Mouse (Mus musculus): ENCODE measurements around the gene Hist1h2bn.

The Hist1h2bn gene

DNA sequence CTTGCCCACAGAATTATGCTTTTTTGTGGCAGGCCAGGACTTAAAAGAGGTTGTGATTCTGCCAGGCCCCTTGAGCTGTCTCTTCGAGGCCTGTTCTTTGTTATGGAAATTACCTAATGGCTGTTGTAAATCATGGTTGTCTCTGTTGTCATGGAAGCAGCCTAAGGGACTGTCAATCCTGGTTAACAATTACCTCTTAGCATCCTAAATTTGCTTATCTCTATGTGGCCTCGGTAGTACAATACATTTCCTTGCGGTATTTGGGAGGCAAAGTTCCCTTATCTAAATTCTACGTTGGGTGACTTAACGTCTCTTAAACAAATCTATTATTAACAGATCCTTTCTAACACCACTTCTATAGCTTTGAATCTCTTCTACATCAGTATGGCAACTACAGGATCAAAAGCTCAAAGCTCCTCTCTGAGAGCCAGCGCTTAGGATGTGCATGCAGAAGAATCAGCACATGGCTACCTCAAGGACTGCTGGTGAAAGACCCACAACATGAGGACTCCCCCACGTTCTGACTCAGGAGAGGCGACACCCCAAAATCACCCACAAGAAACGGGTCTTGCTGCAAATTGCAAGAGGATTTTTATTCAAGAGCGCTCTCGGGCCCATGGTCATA is 25.9 kb upstream of the Hist1h2bn start:
- DNase-seq (ENCODE audit: low read depth, low spot score) = no peak

DNA sequence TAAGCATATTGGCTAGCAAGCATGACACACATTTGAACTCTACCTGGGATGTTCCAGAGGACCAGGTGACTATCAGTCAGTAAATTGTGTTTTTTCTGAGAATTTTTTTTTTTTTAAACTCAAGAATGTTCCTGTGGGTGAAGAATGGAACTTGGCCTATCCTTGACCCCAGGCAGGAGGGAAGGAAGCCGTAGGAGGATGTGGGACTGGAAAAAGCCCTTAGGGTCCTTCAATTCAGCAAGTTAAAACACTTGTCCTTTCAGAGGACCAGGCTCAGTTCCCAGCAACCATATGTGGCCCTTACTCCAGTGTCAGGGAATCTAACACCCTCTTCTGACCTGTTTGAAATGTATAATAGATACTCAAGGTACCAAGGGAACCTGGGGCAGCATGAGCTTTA is 24.4 kb upstream of the Hist1h2bn start:
- DNase-seq (ENCODE audit: low read depth, low spot score) = no peak

DNA sequence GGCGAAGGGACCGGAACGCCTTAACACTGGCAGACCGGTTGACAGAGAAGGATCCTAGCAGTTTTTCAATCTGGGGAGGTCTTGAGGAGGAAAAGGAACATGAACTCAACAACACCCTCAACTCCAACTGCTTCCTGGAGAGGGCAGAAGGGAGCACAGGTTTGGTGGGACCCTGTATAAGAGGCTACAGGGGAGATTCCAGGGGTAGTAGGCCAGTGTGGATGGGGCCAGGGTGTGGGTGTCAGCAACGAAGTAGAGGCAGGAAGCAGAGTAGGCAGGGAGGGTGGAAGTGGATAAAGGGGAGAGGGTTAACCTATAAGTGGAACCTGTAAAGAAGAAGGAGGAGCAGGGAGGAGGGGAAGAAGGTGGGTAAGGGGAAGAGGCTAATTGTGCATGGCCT is 20.5 kb upstream of the Hist1h2bn start:
- no peak for DNase-seq (ENCODE audit: low read depth, low spot score)

DNA sequence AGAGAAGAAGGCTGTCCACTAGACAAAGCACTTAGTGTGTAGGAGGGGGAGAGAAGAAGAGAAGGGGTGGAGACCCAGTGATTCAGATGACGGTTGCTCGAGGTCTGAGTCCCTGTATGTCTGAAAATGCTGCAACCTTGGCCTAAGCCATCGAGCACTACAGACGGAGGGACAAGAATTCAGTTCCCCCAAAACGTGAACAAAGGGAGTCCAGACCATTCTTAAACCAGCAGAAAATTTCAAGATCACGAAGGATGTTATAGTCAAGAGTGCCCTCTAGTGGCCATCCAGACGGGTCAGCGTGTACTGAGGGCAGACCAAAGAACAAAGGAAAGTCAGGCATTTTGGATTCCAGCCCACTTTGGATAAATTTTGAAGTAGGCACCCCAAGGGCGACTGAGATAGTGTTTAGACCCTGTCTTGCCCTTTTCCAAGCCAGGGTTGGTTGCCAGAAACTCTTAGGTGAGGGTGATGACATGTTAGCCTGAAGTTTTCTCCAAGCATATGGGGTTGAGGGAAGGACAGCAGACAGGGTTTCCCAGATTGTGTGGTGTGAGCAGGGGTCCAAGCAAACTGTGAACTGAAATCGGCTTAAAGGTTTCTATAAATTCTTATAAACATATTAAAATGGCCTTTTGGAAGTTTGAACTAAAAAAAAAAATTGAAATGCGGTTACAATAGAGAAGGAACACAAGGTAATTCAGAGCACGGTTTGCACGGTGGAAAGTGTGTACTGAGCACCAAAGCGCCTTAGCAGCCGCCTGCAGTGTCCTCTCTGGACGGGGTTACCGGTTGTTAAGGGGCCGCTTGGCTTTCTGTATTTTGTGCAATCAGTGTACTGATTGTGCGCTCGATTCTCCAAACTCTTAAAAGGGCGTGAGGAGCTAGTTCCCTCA is 19.7 kb upstream of the Hist1h2bn start:
- DNase-seq (ENCODE audit: low read depth, low spot score) = peak; percentile 89

DNA sequence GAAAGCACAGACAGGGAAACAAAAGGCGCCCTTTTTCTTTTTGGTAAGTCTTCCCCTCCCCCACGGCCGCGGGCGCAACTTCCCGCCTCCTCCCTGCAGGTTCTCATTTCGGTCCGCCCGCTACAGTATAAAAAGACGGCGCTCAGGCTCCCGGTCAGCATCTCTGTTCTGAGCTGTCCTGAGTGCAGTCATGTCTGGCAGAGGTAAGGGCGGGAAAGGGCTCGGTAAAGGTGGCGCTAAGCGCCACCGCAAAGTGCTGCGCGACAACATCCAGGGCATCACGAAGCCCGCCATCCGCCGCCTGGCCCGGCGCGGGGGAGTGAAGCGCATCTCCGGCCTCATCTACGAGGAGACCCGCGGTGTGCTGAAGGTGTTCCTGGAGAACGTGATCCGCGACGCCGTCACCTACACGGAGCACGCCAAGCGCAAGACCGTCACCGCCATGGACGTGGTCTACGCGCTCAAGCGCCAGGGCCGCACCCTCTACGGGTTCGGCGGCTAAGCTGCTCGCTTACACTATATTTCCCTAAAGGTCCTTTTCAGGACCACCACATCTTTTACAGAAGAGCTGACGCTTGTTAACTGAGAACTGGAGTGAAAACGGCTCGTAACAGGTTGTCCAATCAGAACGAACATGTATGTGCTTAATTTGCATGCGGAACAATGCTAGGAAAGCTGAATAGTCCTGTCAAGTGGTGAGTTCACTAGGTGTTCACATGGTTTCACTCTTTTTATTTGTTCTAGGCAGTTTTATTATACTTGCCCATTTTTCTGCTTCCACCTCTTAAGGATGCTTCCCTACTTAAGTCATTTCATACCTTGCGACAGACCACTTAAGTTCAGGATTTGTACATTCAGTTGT is 18.8 kb upstream of the Hist1h2bn start, which contains the start of gene Hist1h4j:
Gene Hist1h4j (plus strand): TSS at position 159 of the 862 bp plus-strand sequence.
- peak; percentile 79 for DNase-seq (ENCODE audit: low read depth, low spot score)

DNA sequence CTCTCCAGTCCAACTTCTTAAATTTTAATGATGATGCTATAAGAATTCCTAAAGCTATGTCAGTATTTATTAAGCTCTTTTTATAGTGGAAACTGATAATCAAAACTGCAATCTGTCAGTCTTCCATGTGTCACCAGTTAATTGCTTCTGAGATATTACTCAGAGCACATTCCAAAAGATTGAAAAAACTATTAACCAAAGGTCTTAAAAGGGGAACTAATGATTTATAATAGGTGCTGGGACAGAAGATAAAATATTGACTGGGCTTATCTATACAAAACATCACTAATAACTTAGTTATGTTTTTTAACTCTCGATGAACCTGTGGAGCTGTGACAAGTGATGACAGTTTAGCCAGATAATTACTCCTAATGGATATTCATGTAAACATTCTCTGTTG is 8.9 kb upstream of the Hist1h2bn start:
- DNase-seq (ENCODE audit: low read depth, low spot score) = no peak

DNA sequence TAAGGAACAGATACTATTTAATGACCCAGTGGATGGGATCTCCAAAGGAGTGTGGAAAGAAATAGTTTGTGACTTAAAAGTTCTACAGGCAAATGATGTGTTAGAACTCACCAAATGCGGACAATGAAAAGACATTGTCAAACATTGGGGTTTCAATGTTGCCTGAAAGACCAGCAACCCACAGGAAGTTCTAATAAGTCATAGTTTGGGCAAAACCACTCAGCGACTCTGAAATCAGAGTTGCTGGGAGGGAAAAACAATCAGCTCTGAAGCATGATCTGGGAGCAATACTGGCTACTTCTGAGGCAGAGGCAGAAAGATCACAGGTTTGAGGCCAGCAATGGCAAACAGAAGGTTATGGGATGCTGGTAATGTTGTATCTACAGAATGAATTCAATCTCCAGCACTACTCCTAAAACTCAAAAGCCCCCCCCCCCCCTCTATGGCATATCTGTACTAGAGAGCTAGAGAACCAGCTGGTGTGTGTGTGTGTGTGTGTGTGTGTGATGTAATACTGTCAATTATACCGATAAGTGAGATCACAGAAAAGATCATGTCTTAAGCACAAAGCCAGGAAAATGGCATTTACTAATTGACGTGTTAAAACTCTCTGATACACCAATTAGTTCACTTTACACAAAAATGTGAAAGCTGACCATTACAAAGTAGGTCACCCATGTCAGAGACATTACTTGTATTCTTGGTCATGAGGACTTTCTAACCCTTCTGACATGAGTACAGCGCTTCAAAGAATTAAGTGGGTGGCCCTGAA is 4.3 kb upstream of the Hist1h2bn start:
- DNase-seq (ENCODE audit: low read depth, low spot score) = peak; percentile 47

DNA sequence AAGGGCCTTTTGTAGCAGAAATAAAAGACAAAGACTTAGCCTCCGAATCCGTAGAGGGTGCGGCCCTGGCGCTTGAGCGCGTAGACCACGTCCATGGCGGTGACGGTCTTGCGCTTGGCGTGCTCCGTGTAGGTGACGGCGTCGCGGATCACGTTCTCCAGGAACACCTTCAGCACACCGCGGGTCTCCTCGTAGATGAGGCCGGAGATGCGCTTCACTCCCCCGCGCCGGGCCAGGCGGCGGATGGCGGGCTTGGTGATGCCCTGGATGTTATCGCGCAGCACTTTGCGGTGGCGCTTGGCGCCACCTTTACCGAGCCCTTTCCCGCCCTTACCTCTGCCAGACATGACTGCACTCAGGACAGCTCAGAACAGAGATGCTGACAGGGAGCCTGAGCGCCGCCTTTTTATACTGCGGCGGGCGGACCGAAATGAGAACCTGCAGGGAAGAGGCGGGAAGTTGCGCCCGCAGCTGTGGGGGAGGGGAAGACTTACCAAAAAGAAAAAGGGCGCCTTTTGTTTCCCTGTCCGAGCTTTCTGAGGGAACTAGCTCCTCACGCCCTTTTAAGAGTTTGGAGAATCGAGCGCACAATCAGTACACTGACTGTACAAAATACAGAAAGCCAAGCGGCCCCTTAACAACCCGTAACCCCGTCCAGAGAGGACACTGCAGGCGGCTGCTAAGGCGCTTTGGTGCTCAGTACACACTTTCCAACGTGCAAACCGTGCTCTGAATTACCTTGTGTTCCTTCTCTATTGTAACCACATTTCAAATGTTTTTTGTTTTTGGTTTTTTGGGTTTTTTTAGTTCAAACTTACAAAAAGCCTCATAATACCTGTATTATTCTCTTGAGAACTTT is 3.5 kb upstream of the Hist1h2bn start, which contains the start of gene Hist1h4k:
Gene Hist1h4k (minus strand): TSS at position 347 of the 859 bp plus-strand sequence.
- peak; percentile 85 for DNase-seq (ENCODE audit: low read depth, low spot score)

DNA sequence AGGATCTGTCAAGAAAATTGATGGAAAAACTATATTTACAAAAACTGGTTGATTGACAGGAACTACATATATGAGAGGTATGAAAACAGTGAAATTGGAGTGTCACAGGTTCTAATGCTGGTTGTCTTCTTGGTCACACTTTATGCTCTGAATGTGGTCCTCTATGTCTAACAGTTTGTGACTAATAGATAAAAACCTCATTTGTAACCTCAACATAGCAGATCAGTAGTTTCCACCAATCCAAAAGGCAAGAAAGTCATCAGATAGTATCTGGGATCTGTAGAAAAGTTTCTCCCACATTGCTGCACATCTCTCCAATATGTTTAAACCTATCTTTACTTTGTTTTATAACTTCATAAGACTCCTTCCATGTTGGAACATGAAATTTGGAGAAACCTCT is 2.5 kb upstream of the Hist1h2bn start:
- peak; percentile 41 for DNase-seq (ENCODE audit: low read depth, low spot score)

DNA sequence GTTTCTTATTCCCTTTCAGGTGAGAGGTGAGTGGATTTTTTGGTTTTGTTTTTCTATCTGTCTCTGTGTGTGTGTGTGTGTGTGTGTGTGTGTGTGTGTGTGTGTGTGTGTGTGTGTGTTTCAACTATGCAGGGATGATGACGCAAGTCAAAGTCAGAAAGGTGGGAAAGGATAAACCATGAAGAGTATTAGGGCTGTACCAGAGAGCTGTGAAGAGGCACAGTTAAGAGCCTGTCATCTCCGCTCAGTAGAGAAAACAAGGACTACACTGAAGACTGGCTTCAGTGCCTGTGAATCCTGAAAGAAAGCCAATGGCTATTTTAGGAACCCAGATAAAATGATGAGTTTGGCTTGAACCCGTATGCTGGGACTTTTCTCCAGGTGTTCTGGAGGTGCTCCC is 2.1 kb upstream of the Hist1h2bn start:
- DNase-seq (ENCODE audit: low read depth, low spot score) = no peak

DNA sequence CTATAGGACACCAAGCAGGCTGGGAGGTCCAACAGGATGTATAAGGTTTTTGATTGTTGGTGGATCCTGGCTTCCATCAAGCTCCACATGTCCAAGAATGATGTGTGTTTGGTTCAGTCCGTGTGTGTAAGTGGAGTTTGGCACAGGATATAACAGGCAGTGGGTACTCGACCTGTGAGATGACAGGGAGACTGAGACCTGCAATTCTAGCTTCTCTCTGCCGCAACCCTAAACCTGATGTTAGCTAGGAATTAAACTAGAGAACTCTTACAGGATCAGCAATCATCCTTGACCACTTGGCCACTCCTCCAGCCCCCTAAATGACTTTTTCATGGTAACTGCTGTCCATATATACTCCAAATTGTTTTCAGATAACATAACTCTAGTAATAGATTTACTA is 1.6 kb upstream of the Hist1h2bn start:
- DNase-seq (ENCODE audit: low read depth, low spot score) = peak; percentile 50

DNA sequence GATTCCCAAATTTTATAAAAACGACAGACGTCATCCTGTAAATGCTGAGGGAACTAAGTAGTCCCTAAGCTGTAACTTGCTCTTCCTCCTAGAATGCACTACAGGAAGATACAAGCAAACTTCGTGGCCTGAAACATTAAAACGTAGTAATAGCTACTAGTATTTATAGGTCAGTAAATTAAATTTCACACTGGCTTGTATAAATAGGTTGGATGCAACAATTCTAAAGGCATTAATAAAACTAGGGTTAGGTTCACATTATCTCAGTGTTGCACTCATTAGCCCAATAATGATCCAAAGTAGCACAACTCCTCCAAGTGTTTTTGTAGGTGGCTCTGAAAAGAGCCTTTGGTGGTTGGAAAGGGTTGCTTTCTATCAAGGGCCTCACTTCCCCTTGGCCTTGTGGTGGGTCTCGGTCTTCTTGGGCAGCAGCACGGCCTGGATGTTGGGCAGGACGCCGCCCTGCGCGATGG is 836 bp upstream of the Hist1h2bn start:
- peak; percentile 64 for DNase-seq (ENCODE audit: low read depth, low spot score)

DNA sequence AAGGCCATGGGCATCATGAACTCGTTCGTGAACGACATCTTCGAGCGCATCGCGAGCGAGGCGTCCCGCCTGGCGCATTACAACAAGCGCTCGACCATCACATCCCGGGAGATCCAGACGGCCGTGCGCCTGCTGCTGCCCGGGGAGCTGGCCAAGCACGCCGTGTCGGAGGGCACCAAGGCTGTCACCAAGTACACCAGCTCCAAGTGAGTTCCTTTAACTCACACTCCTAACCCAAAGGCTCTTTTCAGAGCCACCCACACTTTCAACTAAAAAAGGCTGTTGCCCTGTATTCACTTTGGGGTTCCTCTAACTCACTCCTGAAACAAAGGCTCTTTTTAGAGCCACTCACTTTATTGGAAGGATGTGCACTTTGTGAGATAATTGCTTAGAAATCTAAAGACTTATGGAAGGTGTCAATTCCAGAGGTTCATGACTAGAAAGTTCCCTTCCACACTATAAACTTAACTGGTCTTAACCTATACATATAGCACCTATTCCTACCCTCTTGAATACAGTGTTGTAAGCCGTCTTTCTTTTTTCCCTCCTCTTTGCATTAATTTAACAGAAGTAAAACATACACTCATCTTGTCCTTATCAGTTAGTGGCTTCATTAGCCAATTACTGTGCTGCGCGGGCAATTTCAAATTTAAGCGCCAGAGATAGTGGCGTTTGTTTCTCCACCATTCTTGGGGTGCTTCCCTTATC is 525 bp downstream of the Hist1h2bn start:
- DNase-seq (ENCODE audit: low read depth, low spot score) = peak; percentile 89

DNA sequence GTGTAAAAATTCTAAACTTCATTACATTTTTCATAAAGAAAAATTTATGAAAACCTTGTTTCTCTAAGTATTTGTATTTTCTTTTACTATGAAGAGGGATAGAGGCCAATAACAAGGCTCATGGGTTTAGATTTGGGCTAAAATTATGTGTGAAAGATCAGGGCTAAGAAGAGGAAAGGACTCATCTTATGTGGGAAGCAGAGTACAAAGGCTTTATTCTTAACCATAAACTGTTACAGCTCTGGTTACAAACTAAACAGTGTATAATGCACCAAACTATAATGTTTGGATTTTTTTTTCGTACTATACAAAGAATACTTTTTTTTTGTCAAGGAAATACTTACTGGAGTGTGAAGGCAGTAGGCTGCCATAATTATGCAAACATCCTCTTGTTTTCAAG is 1.8 kb downstream of the Hist1h2bn start:
- no peak for DNase-seq (ENCODE audit: low read depth, low spot score)

DNA sequence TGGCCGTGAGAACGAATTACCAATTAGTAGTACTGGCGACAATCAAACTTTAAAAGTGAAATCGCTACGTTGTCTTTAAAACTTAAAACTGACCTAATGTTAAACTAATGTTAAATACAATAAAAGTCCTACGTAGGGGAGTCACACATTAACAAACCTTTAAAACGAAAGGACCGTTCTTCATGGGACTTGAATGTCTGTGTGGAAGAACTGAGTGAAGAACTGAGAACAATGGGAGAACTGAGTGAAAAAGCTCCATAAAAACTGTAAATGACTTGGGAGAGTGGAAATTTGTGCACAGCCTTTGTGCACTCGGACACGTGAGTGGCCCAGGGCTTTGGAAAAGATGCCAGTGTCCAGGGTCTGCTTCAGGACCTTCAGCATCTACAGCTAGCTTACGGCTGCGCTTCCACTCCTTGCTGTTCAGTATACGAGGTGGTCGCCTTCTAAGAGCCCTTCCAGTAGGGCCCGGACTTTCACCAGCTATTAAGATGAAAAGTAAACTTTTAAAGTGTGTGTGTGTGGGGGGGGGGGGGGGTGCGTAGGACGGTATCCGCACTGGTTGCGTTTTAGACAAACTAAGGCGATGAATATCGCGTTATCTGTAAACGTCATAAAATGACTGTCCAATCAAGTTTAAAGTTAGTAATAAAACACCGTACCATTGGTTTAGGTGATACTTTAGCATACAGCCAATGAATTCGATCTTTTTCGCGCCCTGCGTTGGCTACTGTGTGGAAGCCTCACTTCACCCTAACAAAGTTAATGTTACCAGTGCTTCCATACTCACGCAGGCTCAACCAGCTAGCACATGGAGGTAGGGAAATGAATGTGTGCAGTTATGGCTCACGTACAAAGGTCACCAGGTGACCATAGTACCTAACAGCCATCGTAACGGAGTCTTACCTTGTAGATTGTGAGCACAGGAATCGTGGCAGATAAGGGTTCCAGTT is 25.2 kb downstream of the Hist1h2bn start:
- peak; percentile 85 for DNase-seq (ENCODE audit: low read depth, low spot score)

DNA sequence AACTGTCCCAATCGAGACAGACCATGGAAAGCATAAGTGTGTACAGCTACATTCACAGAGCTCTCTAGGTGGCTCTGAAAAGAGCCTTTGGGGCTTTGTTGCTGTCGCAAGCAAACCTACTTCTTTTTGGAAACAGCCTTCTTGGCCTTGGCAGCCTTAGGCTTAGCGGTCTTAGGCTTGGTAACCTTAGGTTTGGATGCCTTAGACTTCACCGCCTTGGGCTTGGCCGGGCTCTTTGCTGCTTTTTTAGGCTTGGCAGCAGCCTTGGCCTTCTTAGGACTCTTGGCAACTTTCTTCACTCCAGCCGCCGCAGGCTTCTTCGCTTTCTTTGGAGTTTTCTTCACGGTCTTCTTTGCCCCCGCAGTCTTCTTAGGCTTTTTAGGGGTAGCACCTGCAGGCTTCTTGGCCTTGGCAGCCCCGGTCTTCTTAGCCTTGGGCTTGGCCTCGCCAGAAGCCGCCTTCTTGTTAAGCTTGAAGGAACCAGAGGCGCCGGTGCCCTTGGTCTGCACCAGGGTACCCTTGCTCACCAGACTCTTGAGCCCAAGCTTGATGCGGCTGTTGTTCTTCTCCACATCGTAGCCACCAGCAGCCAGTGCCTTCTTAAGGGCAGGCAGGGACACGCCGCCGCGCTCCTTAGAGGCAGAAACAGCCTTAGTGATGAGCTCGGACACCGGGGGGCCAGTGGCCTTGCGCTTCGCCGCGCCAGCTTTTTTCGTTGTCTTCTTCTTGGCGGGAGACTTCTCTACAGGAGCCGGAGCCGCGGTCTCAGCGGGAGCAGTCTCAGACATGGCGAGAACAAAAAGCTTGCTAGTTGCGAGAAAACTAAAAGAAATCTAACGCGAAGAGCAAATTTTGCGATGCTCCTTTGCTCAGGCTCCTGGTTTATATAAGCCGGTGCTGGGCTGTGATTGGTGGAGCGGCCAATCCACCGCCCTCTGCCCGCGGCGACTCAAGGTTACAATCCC is 26.1 kb downstream of the Hist1h2bn start, which contains the start of gene Hist1h1b:
Gene Hist1h1b (minus strand): TSS at position 859 of the 965 bp plus-strand sequence.
- peak; percentile 87 for DNase-seq (ENCODE audit: low read depth, low spot score)

DNA sequence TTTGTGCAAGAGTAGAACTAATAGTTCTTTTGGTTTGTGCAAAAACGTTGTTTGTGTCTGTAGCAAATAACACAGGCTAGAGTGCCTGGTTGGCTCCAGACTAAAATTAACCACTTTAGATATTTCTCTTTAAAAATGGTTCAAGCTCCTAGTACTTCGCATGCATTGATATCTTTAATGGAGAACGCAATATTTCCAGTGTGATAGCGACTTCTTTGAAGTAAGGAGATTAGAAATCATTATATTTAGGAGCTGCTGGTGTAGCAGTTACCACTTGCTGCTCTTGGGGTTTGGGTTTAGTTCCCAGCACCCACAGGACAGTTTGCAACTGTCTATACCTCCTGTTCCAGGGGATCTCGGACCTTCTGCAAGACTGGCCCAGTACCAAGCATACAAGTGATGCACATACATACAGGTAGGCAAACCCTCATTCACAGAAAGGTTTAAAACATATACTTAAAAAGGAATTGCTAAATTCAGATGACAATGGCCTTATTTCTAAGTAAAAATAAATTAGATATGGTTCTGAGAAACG is 27.2 kb downstream of the Hist1h2bn start:
- DNase-seq (ENCODE audit: low read depth, low spot score) = peak; percentile 40

All from c-Kit-negative CD71-positive TER-119-positive erythroid progenitor cells, embryonic 14.5 days (primary cell).